Mouse (Mus musculus): ENCODE results near the gene Slc47a2. TPM values are rescaled to one million over a fixed set of nuclear protein-coding genes. Genes with fewer than 3 reads are reported as not detected.

The Slc47a2 gene
- total and polyA plus RNA-seq, 3 experiments = 0.15 to 0.25 TPM; not detected in 1

DNA sequence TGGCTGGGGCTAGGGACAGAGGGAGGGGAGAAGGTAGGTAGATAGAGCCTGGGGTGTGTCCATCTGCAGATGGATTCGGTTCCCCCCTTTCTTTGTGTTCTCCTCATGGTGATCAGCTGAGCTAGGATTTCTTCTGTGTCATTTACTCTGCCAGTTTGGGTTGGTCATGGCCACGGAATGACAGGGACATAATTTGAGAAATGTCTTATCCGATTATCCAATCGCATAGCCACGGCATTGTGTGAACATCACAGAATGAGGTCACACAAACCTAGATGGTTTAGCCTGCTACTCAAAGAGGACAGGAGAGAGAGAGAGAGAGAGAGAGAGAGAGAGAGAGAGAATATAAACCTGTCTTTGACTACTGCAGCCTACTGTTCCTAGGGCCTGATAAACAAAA is 12.7 kb upstream of the Slc47a2 start:
- Histone ChIP-seq H3K79me2 (ENCODE audit: control insufficient read depth, insufficient read depth, low read length, poor library complexity) (no peaks in the 10 kb centered on the region), H3K9me3 (replicated peaks; ENCODE audit: insufficient read depth, low read length) (no peaks in the 10 kb centered on the region), H3K4me3 (ENCODE audit: control insufficient read depth in 1 of 2, insufficient read depth in 1 of 2, low read depth in 2 of 2, low read length in 2 of 2) (no peak overlapping the region), H3K4me1 (ENCODE audit: control insufficient read depth in 1 of 2, insufficient read depth in 2 of 2, low read length in 2 of 2) (no peaks in the 10 kb centered on the region), H3K27ac (ENCODE audit: control insufficient read depth, low read depth, low read length) (no peak overlapping the region), H3K36me3 (ENCODE audit: control insufficient read depth in 1 of 2, insufficient read depth in 2 of 2, low read length in 2 of 2) (no peaks in the 10 kb centered on the region), H3K27me3 (ENCODE audit: control insufficient read depth in 1 of 2, insufficient read depth in 2 of 2, low read length in 2 of 2) (peaks cover 12 to 46% of the 10 kb centered on the region in 2 experiments), H3K9ac (ENCODE audit: control insufficient read depth, low read depth, low read length, poor library complexity, severe bottlenecking) (no peak overlapping the region)
- TF ChIP-seq RAD21 (IDR thresholded peaks at IDR 0.05; ENCODE audit: low read depth, low read length) (no peak), JUND (IDR thresholded peaks at IDR 0.05; ENCODE audit: low read depth, low read length) (no peak), USF2 (IDR thresholded peaks at IDR 0.05; ENCODE audit: borderline replicate concordance in 1 of 2, insufficient read depth in 1 of 2, low read depth in 1 of 2, low read length in 2 of 2) (no peak), CHD2 (IDR thresholded peaks at IDR 0.05; ENCODE audit: low read length) (no peak), USF1 (IDR thresholded peaks at IDR 0.05; ENCODE audit: low read depth, low read length) (no peak), TAL1 (IDR thresholded peaks at IDR 0.05; ENCODE audit: low read length) (no peak), KAT2A (conservative IDR thresholded peaks at IDR 0.05; ENCODE audit: low read depth, low read length) (no peak), GABPA (IDR thresholded peaks at IDR 0.05; ENCODE audit: low read depth, low read length) (no peak), POLR2AphosphoS5 (IDR thresholded peaks at IDR 0.05; ENCODE audit: borderline replicate concordance, low read depth, low read length) (no peak), POLR2A (IDR thresholded peaks at IDR 0.05; ENCODE audit: control insufficient read depth in 1 of 2, insufficient read depth in 1 of 2, low read depth in 1 of 2, low read length in 2 of 2, poor library complexity in 1 of 2) (no peak), SIN3A (IDR thresholded peaks at IDR 0.05; ENCODE audit: low read length) (no peak), ELF1 (IDR thresholded peaks at IDR 0.05; ENCODE audit: low read depth, low read length) (no peak), RCOR1 (IDR thresholded peaks at IDR 0.05; ENCODE audit: low read depth, low read length) (no peak), CTCF (IDR thresholded peaks at IDR 0.05 in 2 of 3, conservative IDR thresholded peaks at IDR 0.05 in 1 of 3; ENCODE audit: control insufficient read depth in 1 of 3, insufficient read depth in 1 of 3, low read depth in 2 of 3, low read length in 3 of 3, poor library complexity in 1 of 3, severe bottlenecking in 1 of 3) (no peak), BHLHE40 (IDR thresholded peaks at IDR 0.05; ENCODE audit: borderline replicate concordance, low read depth, low read length) (no peak), MXI1 (IDR thresholded peaks at IDR 0.05; ENCODE audit: low read depth, low read length) (no peak), TCF12 (IDR thresholded peaks at IDR 0.05; ENCODE audit: low read depth, low read length) (no peak), UBTF (IDR thresholded peaks at IDR 0.05; ENCODE audit: borderline replicate concordance, insufficient read depth, low read depth, low read length) (no peak), TBP (IDR thresholded peaks at IDR 0.05; ENCODE audit: low read depth, low read length) (no peak), HCFC1 (IDR thresholded peaks at IDR 0.05; ENCODE audit: low read depth, low read length) (no peak)
- DNase-seq (ENCODE audit: low read depth, low spot score) = no peak

DNA sequence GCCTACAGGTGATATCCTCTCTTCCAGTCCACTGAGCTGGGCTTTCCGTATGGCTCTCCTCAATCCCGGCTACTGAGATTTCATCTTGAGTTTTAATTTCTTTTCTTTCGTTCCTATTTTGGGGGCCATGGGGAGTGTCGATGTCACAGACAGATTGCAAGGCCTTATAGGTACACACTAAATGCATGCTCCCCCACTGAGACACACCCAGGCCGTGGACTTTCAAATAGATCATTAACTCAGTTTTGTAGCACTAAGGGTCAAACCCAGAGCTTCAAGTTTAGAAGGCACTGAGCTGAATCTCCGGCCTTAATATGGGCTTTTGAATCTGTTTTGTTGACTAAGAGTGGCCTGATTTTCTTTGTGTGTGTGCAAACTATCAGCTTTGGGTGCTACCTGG is 11.7 kb upstream of the Slc47a2 start:
- Histone ChIP-seq H3K9me3 (replicated peaks; ENCODE audit: insufficient read depth, low read length) (no peaks in the 10 kb centered on the region), H3K79me2 (ENCODE audit: control insufficient read depth, insufficient read depth, low read length, poor library complexity) (no peaks in the 10 kb centered on the region), H3K36me3 (ENCODE audit: control insufficient read depth in 1 of 2, insufficient read depth in 2 of 2, low read length in 2 of 2) (no peaks in the 10 kb centered on the region), H3K4me1 (ENCODE audit: control insufficient read depth in 1 of 2, insufficient read depth in 2 of 2, low read length in 2 of 2) (no peaks in the 10 kb centered on the region), H3K4me3 (ENCODE audit: control insufficient read depth in 1 of 2, insufficient read depth in 1 of 2, low read depth in 2 of 2, low read length in 2 of 2) (no peak overlapping the region), H3K27me3 (ENCODE audit: control insufficient read depth in 1 of 2, insufficient read depth in 2 of 2, low read length in 2 of 2) (peaks cover 10 to 39% of the 10 kb centered on the region in 2 experiments), H3K27ac (ENCODE audit: control insufficient read depth, low read depth, low read length) (no peak overlapping the region), H3K9ac (ENCODE audit: control insufficient read depth, low read depth, low read length, poor library complexity, severe bottlenecking) (no peak overlapping the region)
- DNase-seq (ENCODE audit: low read depth, low spot score) = no peak
- TF ChIP-seq CHD1 (IDR thresholded peaks at IDR 0.05; ENCODE audit: low read depth, low read length) = no peak
- TF ChIP-seq MAZ (IDR thresholded peaks at IDR 0.05; ENCODE audit: low read depth, low read length) = no peak
- no peak for TF ChIP-seq POLR2AphosphoS2 (IDR thresholded peaks at IDR 0.05; ENCODE audit: low read length)
- TF ChIP-seq HCFC1 (IDR thresholded peaks at IDR 0.05; ENCODE audit: low read depth, low read length) = no peak
- no peak for TF ChIP-seq USF1 (IDR thresholded peaks at IDR 0.05; ENCODE audit: low read depth, low read length)
- no peak for TF ChIP-seq CTCF (IDR thresholded peaks at IDR 0.05 in 2 of 3, conservative IDR thresholded peaks at IDR 0.05 in 1 of 3; ENCODE audit: control insufficient read depth in 1 of 3, insufficient read depth in 1 of 3, low read depth in 2 of 3, low read length in 3 of 3, poor library complexity in 1 of 3, severe bottlenecking in 1 of 3)
- TF ChIP-seq ZKSCAN1 (IDR thresholded peaks at IDR 0.05; ENCODE audit: low read depth, low read length) = no peak

All from MEL (cell line).